Mouse (Mus musculus): ENCODE measurements around the gene Pip5k1c. TPM values are rescaled to one million over a fixed set of nuclear protein-coding genes. Genes with fewer than 3 reads are reported as not detected.

Pip5k1c gene
- total and polyA plus RNA-seq, 2 experiments from 2014 or later: 21.4 to 38.5 TPM

DNA sequence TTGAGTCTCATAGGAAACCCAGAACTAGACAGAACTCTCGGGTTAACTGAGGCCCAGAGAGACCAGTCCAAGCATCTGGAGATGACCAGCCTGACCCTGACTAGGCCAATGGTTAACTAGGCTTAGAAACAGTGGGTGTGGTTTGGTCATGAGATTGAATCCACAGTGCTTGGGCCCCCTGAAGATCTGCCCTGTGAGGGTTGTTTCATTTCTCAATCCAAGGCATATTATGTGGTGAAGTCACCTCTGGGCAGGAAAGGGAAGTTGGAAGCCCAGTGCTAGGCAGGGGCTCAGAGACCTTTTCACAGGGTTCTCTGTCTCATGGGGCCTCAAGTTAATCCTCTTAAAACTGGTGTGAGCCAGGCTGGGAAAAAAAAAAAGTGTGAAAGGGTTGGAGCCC, 66.1 kb downstream of the Pip5k1c start:
- 0 out of 2 replicates have a peak, but pooled peaks cover 6% of the 10 kb centered on the region for H3K36me3 ChIP-seq (replicated peaks; ENCODE audit: control insufficient read depth, insufficient read depth, low read length)
- no peak for TF ChIP-seq EP300 (IDR thresholded peaks at IDR 0.05; ENCODE audit: low read depth)
- no peak for TF ChIP-seq CTCF (IDR thresholded peaks at IDR 0.05; ENCODE audit: low read depth)
- no peak overlapping the region for H3K27ac ChIP-seq (ENCODE audit: low read depth)
- no peak overlapping the region for H3K9ac ChIP-seq (replicated peaks; ENCODE audit: low read depth, low read length)
- WGBS: 63% methylated on average over 1 of the region's 1 CpGs
- no peaks in the 10 kb centered on the region for H3K9me3 ChIP-seq (replicated peaks; ENCODE audit: control insufficient read depth, low read length)
- no peaks in the 10 kb centered on the region for H3K27me3 ChIP-seq (ENCODE audit: control insufficient read depth, insufficient read depth, low read length)
- peaks cover 25% of the 10 kb centered on the region for H3K4me1 ChIP-seq (ENCODE audit: control insufficient read depth, insufficient read depth)
- peak overlapping the region; percentile 99 for H3K4me2 ChIP-seq (ENCODE audit: low read depth, low read length)
- DNase-seq (ENCODE audit: low spot score) (no peak), ATAC-seq (ENCODE audit: insufficient read depth, low read depth) (no peak)
- H3K4me3 ChIP-seq (ENCODE audit: low read depth, low read length): no peak overlapping the region

DNA sequence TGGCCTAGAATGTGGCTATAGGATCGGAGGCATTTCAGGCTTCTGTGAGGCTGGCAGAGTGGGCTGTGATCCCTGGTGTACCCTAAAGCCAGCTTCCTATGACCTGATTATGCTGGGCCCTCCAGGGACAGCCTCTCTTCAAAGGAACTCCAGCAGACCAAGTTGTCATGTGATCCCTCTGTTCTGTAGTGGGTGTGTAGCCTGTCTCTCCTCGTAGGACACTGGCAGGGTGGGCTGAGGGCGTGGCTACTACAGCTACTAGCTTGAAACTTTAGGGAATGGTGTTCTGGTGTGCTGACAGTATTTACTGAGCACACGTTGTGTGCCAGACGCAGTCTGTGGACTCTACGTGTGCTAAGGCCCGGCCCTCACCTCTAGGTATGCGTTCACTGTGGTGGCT, 68.0 kb downstream of the Pip5k1c start:
- Histone ChIP-seq H3K27me3 (ENCODE audit: control insufficient read depth, insufficient read depth, low read length) (peaks cover 3% of the 10 kb centered on the region; the same call in 1 of the 2 replicates), H3K4me1 (ENCODE audit: control insufficient read depth, insufficient read depth) (peaks cover 42% of the 10 kb centered on the region), H3K9me3 (replicated peaks; ENCODE audit: control insufficient read depth, low read length) (no peaks in the 10 kb centered on the region), H3K4me3 (ENCODE audit: low read depth, low read length) (no peak overlapping the region), H3K9ac (replicated peaks; ENCODE audit: low read depth, low read length) (no peak overlapping the region; the same call in 1 of the 2 replicates), H3K36me3 (replicated peaks; ENCODE audit: control insufficient read depth, insufficient read depth, low read length) (0 out of 2 replicates have a peak, but pooled peaks cover 6% of the 10 kb centered on the region), H3K27ac (ENCODE audit: low read depth) (peak overlapping the region; percentile 44; the same call in 1 of the 2 replicates), H3K4me2 (ENCODE audit: low read depth, low read length) (no peak overlapping the region)
- TF ChIP-seq CTCF (IDR thresholded peaks at IDR 0.05; ENCODE audit: low read depth) (no peak), EP300 (IDR thresholded peaks at IDR 0.05; ENCODE audit: low read depth) (no peak)
- ATAC-seq (ENCODE audit: insufficient read depth, low read depth) (no peak), DNase-seq (ENCODE audit: low spot score) (no peak)
- WGBS: 51% methylated on average over 8 of the region's 8 CpGs

DNA sequence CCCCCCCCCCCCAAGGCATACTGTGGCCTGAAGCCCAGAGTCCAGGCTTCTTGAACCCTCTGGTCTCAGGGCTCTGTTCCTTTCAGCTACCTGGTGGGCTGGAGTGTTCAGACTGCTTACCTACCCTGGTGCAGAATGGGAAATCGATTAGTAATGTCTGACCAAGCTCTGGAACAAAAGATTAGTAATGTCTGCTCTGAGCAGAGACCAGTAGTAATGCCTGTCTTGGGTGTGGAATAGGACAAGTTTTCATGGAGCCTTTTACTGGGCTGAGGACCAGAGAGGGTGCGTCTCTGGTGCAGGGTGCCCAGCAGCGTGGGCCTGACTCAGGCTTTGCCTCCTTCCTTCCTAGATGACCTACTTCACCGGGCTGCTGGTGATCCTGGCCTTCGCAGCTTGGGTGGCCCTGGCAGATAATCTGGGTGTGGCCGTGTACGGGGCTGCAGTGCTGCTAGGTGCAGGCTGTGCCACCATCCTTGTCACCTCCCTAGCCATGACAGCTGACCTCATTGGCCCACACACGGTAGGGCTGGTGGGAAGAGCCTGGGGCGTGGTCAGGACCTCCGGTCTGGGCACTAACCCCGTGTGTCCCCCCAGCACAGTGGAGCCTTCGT, 69.7 kb downstream of the Pip5k1c start:
- peak overlapping the region; percentile 68 for H3K4me2 ChIP-seq (ENCODE audit: low read depth, low read length)
- peak overlapping the region; percentile 82 for H3K27ac ChIP-seq (ENCODE audit: low read depth)
- 45% methylated on average over 12 of the region's 12 CpGs for WGBS
- peak overlapping the region; percentile 37; the same call in 1 of the 2 replicates for H3K9ac ChIP-seq (replicated peaks; ENCODE audit: low read depth, low read length)
- peaks cover 42% of the 10 kb centered on the region for H3K4me1 ChIP-seq (ENCODE audit: control insufficient read depth, insufficient read depth)
- peaks cover 3% of the 10 kb centered on the region; the same call in 1 of the 2 replicates for H3K27me3 ChIP-seq (ENCODE audit: control insufficient read depth, insufficient read depth, low read length)
- TF ChIP-seq EP300 (IDR thresholded peaks at IDR 0.05; ENCODE audit: low read depth) (no peak), CTCF (IDR thresholded peaks at IDR 0.05; ENCODE audit: low read depth) (no peak)
- peaks cover 20% of the 10 kb centered on the region for H3K36me3 ChIP-seq (replicated peaks; ENCODE audit: control insufficient read depth, insufficient read depth, low read length)
- no peaks in the 10 kb centered on the region for H3K9me3 ChIP-seq (replicated peaks; ENCODE audit: control insufficient read depth, low read length)
- H3K4me3 ChIP-seq (ENCODE audit: low read depth, low read length): no peak overlapping the region
- peak; percentile 22 for ATAC-seq (ENCODE audit: insufficient read depth, low read depth)
- DNase-seq (ENCODE audit: low spot score): peak; percentile 44

DNA sequence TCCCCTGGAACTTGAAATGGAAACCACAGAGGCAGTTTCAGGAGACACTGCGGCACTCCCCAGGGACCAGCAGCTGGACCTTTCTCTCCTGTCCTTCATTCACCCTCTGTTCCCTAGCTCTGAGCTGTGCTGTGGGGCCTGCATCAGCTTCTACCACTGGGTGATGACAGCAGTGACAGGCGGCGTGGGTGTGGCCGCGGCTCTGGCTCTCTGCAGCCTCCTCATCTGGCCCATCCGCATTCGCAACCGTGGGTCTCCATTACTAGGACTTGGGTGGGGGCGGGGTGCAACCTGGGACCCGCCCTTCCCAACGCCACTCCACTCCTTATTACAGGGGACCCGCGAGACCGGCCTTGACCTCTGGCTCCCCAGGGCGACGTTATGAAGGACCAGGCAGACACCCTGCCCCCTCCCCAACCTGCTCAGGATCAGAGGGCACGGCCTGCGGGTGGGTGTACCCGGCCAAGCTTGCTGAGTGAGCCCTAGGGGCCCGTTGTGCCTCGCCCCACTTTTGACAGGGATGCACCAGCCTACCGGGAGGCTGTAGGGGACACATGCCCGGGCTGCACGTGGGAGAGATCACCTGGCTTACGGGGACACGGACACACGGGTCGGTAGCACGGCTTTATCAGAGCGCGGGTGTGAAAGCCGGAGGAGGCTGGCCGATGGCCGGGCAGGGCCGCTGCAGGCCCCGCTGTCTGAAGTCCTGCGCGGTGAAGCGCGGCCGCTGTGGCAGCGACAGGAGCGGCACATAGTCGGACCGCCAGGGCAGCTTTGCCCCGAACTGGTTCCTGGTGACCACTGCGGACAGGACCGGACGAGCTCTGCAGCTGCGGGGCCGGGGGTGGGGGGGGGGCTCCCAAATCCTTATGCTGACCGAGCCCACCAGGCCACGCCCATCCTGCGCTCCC, 70.9 kb downstream of the Pip5k1c start:
- Histone ChIP-seq H3K9me3 (replicated peaks; ENCODE audit: control insufficient read depth, low read length) (no peaks in the 10 kb centered on the region), H3K4me3 (ENCODE audit: low read depth, low read length) (peak overlapping the region; percentile 41), H3K27me3 (ENCODE audit: control insufficient read depth, insufficient read depth, low read length) (peaks cover 3% of the 10 kb centered on the region; the same call in 1 of the 2 replicates), H3K36me3 (replicated peaks; ENCODE audit: control insufficient read depth, insufficient read depth, low read length) (peaks cover 32% of the 10 kb centered on the region), H3K4me2 (ENCODE audit: low read depth, low read length) (peak overlapping the region; percentile 68), H3K4me1 (ENCODE audit: control insufficient read depth, insufficient read depth) (peaks cover 34% of the 10 kb centered on the region), H3K9ac (replicated peaks; ENCODE audit: low read depth, low read length) (peak overlapping the region; percentile 51; the same call in 1 of the 2 replicates), H3K27ac (ENCODE audit: low read depth) (peak overlapping the region; percentile 82)
- peak; percentile 83 for ATAC-seq (ENCODE audit: insufficient read depth, low read depth)
- 9% methylated on average over 50 of the region's 54 CpGs for WGBS
- TF ChIP-seq EP300 (IDR thresholded peaks at IDR 0.05; ENCODE audit: low read depth) (no peak), CTCF (IDR thresholded peaks at IDR 0.05; ENCODE audit: low read depth) (no peak)
- DNase-seq (ENCODE audit: low spot score): peak; percentile 86

DNA sequence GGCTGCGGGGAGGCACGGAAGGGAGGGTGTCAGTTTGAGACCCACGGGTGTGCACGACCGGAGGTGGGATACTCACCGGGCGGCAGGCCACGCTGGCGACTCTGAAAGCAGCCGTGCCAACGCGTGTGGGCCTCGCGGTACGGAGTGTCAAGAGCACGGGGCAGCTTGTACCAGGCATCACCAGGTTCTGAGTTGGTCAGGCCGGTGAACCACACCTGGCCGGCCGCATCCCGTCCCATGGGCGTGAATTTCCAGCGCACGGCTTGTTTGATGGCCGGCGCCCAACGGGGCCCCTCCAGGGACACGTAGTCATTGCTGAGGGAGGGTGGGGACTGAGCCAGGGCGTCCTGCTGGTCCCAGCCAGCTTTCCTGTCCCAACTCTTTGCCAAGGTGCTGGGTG, 71.9 kb downstream of the Pip5k1c start:
- Histone ChIP-seq H3K4me3 (ENCODE audit: low read depth, low read length) (peak overlapping the region; percentile 41), H3K9ac (replicated peaks; ENCODE audit: low read depth, low read length) (peak overlapping the region; percentile 51; the same call in 1 of the 2 replicates), H3K27ac (ENCODE audit: low read depth) (no peak overlapping the region), H3K36me3 (replicated peaks; ENCODE audit: control insufficient read depth, insufficient read depth, low read length) (peaks cover 42% of the 10 kb centered on the region), H3K4me2 (ENCODE audit: low read depth, low read length) (peak overlapping the region; percentile 68), H3K4me1 (ENCODE audit: control insufficient read depth, insufficient read depth) (peaks cover 31% of the 10 kb centered on the region), H3K27me3 (ENCODE audit: control insufficient read depth, insufficient read depth, low read length) (peaks cover 3% of the 10 kb centered on the region; the same call in 1 of the 2 replicates), H3K9me3 (replicated peaks; ENCODE audit: control insufficient read depth, low read length) (no peaks in the 10 kb centered on the region)
- DNase-seq (ENCODE audit: low spot score) (no peak), ATAC-seq (ENCODE audit: insufficient read depth, low read depth) (no peak)
- 8% methylated on average over 28 of the region's 28 CpGs for WGBS
- TF ChIP-seq CTCF (IDR thresholded peaks at IDR 0.05; ENCODE audit: low read depth) (no peak), EP300 (IDR thresholded peaks at IDR 0.05; ENCODE audit: low read depth) (no peak)

Measured in heart, postnatal 0 days (tissue).